Mouse (Mus musculus) testis, adult 10 weeks (tissue): ENCODE data around the gene Hapln1. TPM values are rescaled to one million over a fixed set of nuclear protein-coding genes. Genes with fewer than 3 reads are reported as not detected.

ENCODE experiments used
- polyA plus RNA-seq: library from polyadenylated mRNA; stranded (reverse); fragments of 350-450 nt; fragmentation: Illumina TruSeq; extraction: RNeasy Lipid Tissue Mini Kit (QIAGEN cat#74804); gene quantifications from one replicate; pipeline ENCODE4 v1.2.3, GENCODE M21; 2014; ENCODE audit warnings: low read depth, low replicate concordance

The Hapln1 gene
- 0.62 TPM for polyA plus RNA-seq

GRCm38 (mm10) chr13:89539205-89539886, at the start of gene Hapln1:
TSS of gene Hapln1 (plus strand) at chr13:89539796.

Other genes starting within 250 kb of the Hapln1 start
- gene Vcan, start 202.7 kb downstream of the Hapln1 start, polyA plus RNA-seq = 1.2 TPM